Mouse (Mus musculus) lung, adult 2 months (tissue): Measurements from ENCODE around the gene Usp16. TPM values are rescaled to one million over a fixed set of nuclear protein-coding genes. Genes with fewer than 3 reads are reported as not detected.

Experiments
- DNase-seq: peaks from one replicate; pipeline ENCODE4 v3.0.0; 2022
- H3K4me1 ChIP-seq: fragments of 200-500 bp; 2 replicates; pipeline ENCODE4 v1.6.1; 2011; ENCODE audit warnings: low read length; ENCODE audit not compliant: control insufficient read depth, insufficient read depth
- H3K4me3 ChIP-seq: fragments of 200-500 bp; replicated peaks from 2 replicates; pipeline ENCODE3; 2011; ENCODE audit warnings: low read depth, mild to moderate bottlenecking, control low read depth, low read length; ENCODE audit errors: extremely low read depth
- CTCF ChIP-seq: fragments of 200-500 bp; IDR thresholded peaks from 2 replicates; pipeline ENCODE4 v1.5.1; 2011; ENCODE audit warnings: mild to moderate bottlenecking, low read length, control low read depth; ENCODE audit not compliant: insufficient read depth
- POLR2A ChIP-seq: fragments of 200-500 bp; IDR thresholded peaks from 2 replicates; pipeline ENCODE4 v1.6.1; 2011; ENCODE audit warnings: low read depth, mild to moderate bottlenecking, control low read depth, low read length, borderline replicate concordance; ENCODE audit errors: extremely low read depth
- WGBS: fragments of 180-500 bp; shearing (Covaris S2); methylation state at CpG from one replicate; pipeline ENCODE4 v1.1.7; 2018; 5-methylcytosine and 5-hydroxymethylcytosine counted together
- polyA plus RNA-seq: library from polyadenylated mRNA; depleted of rRNA; stranded (reverse); fragments of >200 nt; gene quantifications from 2 replicates; pipeline ENCODE4 v1.2.3, GENCODE M21; 2012; rRNA removed

Usp16 gene
- 13.9 and 19.0 TPM in 2 replicates for polyA plus RNA-seq

- TF ChIP-seq CTCF (no peak), POLR2A (peak; percentile 72; the same call in 1 of the 2 replicates)
- DNase-seq: peak; percentile 93
- Histone ChIP-seq H3K4me1 (peaks cover 11% of the 10 kb centered on the region), H3K4me3 (peak within 1 kb of the TSS; percentile 72)
- WGBS: 10% methylated on average over 45 of the region's 45 CpGs
These were observed at the start of gene Usp16 for GRCm38 (mm10) chr16:87454419-87455179. Usp16 (plus strand) TSS chr16:87454703.

- WGBS: 87% methylated on average over 3 of the region's 3 CpGs
- TF ChIP-seq CTCF (no peak), POLR2A (no peak)
- Histone ChIP-seq H3K4me1 (no peaks in the 10 kb centered on the region), H3K4me3 (no peak overlapping the region)
- no peak for DNase-seq
These were observed 49.5 kb upstream of the Usp16 start for GRCm38 (mm10) chr16:87405001-87405400.

DNA sequence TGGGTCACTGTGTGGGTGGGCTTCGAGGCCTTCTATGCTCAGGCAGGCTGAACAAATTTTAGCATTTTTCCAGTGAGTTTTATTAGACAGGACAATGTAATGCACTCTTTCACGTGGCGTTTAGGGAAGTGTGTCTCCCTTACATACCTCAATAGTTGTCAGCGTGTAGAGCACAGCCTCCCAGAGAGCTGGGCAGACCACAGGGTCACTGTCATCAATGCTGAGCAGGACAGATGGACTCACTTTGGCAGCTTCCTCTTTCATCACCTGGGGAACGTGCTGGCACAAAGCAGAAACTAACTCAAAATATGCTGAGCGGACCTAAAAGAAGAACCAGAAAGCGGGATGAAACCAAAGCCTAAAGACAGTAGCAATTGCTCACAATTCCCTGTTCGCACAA is 33.8 kb upstream of the Usp16 start:
- WGBS: 90% methylated on average over 8 of the region's 8 CpGs
- H3K4me3 ChIP-seq: no peak overlapping the region
- H3K4me1 ChIP-seq: no peaks in the 10 kb centered on the region
- no peak for DNase-seq
- TF ChIP-seq POLR2A (no peak), CTCF (no peak)

DNA sequence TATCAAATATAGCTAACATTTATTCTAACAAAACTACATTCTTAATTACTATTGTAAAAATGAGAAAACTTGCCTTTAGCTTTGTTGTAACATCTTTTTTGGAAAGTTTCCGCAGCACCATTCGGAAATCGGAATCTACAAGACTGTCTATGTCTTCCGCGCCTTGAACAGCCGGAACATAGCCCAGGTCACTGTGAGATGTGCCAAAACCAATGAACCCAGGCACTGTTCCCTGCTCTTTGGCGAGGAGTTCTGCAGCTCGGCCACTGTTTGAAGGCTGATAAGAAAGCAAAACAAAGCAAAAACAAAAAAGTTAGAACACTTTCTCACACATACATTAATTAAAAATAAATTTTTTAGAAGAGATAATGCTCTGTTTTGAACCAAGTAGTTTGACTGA is 27.0 kb upstream of the Usp16 start:
- H3K4me1 ChIP-seq: no peaks in the 10 kb centered on the region
- peak; percentile 25 for DNase-seq
- H3K4me3 ChIP-seq: no peak overlapping the region
- TF ChIP-seq POLR2A (no peak), CTCF (no peak)
- 83% methylated on average over 8 of the region's 8 CpGs for WGBS

DNA sequence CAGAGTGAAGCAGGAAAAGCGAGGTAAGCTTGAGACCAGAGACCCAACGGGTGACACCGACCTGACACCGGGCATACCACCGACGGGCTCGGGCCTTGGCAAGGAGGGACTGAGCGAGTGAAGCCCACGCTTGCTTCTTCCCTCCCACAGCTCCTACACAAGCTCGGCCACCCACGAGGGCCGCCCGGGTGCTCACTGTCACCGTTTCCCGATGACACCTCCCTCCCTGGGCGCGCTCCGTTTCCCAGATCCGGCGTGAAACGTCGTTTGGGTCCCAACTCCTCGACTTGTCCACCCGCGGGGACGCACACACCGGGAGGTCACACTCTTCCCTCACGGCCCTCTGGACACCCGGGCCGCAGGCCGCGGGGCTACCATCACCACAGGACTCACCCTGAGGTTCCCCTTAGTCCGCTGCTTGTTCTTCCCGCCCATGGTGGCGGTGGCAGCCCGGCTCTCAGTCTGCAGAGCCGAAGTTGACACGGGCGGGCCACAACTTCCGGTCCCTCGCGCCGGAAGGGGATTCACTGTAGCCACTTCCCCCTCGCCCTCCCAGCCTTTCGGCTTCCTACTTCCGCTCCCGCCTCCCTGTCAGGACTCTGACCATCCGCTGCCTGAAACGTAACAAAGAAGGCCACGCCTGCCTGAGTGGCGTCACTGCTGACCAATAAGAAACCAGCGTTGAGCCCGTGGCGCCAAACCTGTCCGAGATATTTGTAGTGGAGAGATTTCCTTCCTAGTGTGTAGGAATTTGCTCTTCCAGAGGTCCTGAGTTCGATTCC is 22.3 kb upstream of the Usp16 start, which contains the start of gene Ltn1:
TSS of gene Ltn1 (minus strand) at position 580 of the 782 bp plus-strand sequence.
- H3K4me3 ChIP-seq: peak within 1 kb of the TSS; percentile 83
- under 1% methylated on average over 56 of the region's 56 CpGs for WGBS
- H3K4me1 ChIP-seq: no peaks in the 10 kb centered on the region
- DNase-seq: peak; percentile 99
- TF ChIP-seq CTCF (no peak), POLR2A (peak; percentile 55; the same call in 1 of the 2 replicates)

- no peaks in the 10 kb centered on the region for H3K4me1 ChIP-seq
- no peak for DNase-seq
- no peak for TF ChIP-seq POLR2A
- no peak for TF ChIP-seq CTCF
- 85% methylated on average over 7 of the region's 7 CpGs for WGBS
- no peak overlapping the region for H3K4me3 ChIP-seq
These were observed 20.2 kb upstream of the Usp16 start for GRCm38 (mm10) chr16:87434266-87434665.

DNA sequence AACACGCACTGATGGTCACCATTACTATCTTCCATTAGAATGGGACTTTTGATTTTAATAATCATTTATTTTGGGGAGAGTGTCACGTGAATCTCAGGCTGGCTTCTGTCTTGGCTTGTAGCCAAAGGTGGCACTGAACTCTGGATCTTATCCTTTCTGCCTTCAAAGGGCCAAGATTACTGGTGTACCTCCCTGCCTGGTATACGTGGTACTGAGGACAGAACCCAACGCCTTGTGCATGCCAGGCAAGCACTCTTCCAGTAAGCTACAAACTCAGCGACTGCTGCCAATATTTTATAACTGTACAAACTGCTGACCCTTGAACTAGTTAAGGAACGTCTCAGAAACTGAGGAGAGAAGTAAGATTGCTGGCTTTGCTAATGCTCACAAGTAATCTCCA is 19.6 kb upstream of the Usp16 start:
- no peak for DNase-seq
- TF ChIP-seq CTCF (no peak), POLR2A (no peak)
- WGBS: 74% methylated on average over 6 of the region's 6 CpGs
- H3K4me1 ChIP-seq: peaks cover 2% of the 10 kb centered on the region; the same call in 1 of the 2 replicates
- no peak overlapping the region for H3K4me3 ChIP-seq

GRCm38 (mm10) chr16:87435411-87436205 is 18.9 kb upstream of the Usp16 start:
- WGBS: 84% methylated on average over 13 of the region's 13 CpGs
- no peak overlapping the region for H3K4me3 ChIP-seq
- no peak for DNase-seq

DNA sequence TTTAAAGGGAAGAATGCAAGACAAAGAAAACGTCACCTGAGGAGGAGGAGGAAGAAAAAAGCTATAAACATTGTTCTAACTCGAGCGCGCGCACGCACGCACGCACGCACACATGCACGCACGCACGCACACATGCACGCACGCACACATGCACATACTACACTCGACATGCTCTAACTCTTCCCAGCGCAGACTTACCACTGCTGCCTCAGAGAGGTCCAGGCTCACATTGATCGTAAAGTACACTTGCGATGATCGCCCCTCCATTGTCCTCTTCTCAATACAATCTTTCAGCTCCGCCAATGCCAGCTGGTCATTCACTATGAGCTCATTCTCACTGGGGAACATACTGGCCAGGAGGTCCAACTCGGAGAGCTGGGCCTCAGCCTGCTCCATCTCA is 17.4 kb upstream of the Usp16 start:
- Histone ChIP-seq H3K4me3 (no peak overlapping the region), H3K4me1 (peaks cover 5% of the 10 kb centered on the region; the same call in 1 of the 2 replicates)
- TF ChIP-seq CTCF: no peak
- TF ChIP-seq POLR2A: no peak
- DNase-seq: no peak
- 92% methylated on average over 21 of the region's 21 CpGs for WGBS

More at GRCm38 (mm10) chr16:87435411-87436205, 18.9 kb upstream of the Usp16 start:
- H3K4me1 ChIP-seq: peaks cover 2% of the 10 kb centered on the region; the same call in 1 of the 2 replicates
- no peak for TF ChIP-seq CTCF
- no peak for TF ChIP-seq POLR2A
